Mouse (Mus musculus) cortical plate, adult 2 months (tissue): Measurements from ENCODE around the gene Kcnk18. TPM values are rescaled to one million over a fixed set of nuclear protein-coding genes. Genes with fewer than 3 reads are reported as not detected.
A peak's percentile ranks its signal among the peaks of the same experiment; 100 is the strongest.

Experiments used
- H3K27ac ChIP-seq: fragments of 200-500 bp; 2 replicates; pipeline ENCODE4 v1.5.1; 2012; ENCODE audit warnings: low read length, control low read depth, inconsistent platforms; ENCODE audit not compliant: insufficient read depth
- H3K4me1 ChIP-seq: fragments of 200-500 bp; 2 replicates; pipeline ENCODE4 v1.6.1; 2011; ENCODE audit warnings: low read length; ENCODE audit not compliant: control insufficient read depth, insufficient read depth
- H3K4me3 ChIP-seq: fragments of 200-500 bp; 2 replicates; pipeline ENCODE4 v1.5.1; 2011; ENCODE audit warnings: mild to moderate bottlenecking, low read length, control low read depth; ENCODE audit not compliant: insufficient read depth
- CTCF ChIP-seq: fragments of 200-500 bp; IDR thresholded peaks from 2 replicates; pipeline ENCODE4 v1.5.1; 2011; ENCODE audit warnings: mild to moderate bottlenecking, control low read depth, low read length; ENCODE audit not compliant: insufficient read depth; ENCODE audit errors: extremely low read depth
- POLR2A ChIP-seq: fragments of 200-500 bp; IDR thresholded peaks from 2 replicates; pipeline ENCODE4 v1.6.1; 2011; ENCODE audit warnings: mild to moderate bottlenecking, low read length, control low read depth; ENCODE audit not compliant: insufficient read depth; ENCODE audit errors: extremely low read depth
- polyA plus RNA-seq: library from polyadenylated mRNA; depleted of rRNA; stranded (reverse); fragments of >200 nt; gene quantifications from 2 replicates; pipeline ENCODE4 v1.2.3, GENCODE M21; 2012; rRNA removed

Kcnk18 gene
- not detected in 2 replicates for polyA plus RNA-seq

- Histone ChIP-seq H3K4me1 (no peaks in the 10 kb centered on the region), H3K4me3 (no peak within 1 kb of the TSS), H3K27ac (no peak within 1 kb of the TSS)
- TF ChIP-seq POLR2A (no peak), CTCF (no peak)
Measured at GRCm38 (mm10) chr19:59218991-59219390, at the start of gene Kcnk18. Kcnk18 (plus strand) TSS chr19:59219214.

GRCm38 (mm10) chr19:59169936-59170765 is 48.9 kb upstream of the Kcnk18 start, which contains the start of gene Vax1:
Vax1 (minus strand) TSS chr19:59170056.
- Histone ChIP-seq H3K4me3 (peak within 1 kb of the TSS; percentile 22; the same call in 1 of the 2 replicates), H3K27ac (no peak within 1 kb of the TSS), H3K4me1 (no peaks in the 10 kb centered on the region)
- TF ChIP-seq CTCF (no peak), POLR2A (no peak)

GRCm38 (mm10) chr19:59170766-59171095 is 48.3 kb upstream of the Kcnk18 start:
- Histone ChIP-seq H3K27ac (no peak overlapping the region), H3K4me1 (no peaks in the 10 kb centered on the region), H3K4me3 (no peak overlapping the region)
- no peak for TF ChIP-seq CTCF
- no peak for TF ChIP-seq POLR2A

- H3K4me1 ChIP-seq, result no peaks in the 10 kb centered on the region
- no peak overlapping the region for H3K4me3 ChIP-seq
- TF ChIP-seq POLR2A (no peak), CTCF (no peak)
- no peak overlapping the region for H3K27ac ChIP-seq
Measured at GRCm38 (mm10) chr19:59171151-59171870, 47.7 kb upstream of the Kcnk18 start.

GRCm38 (mm10) chr19:59171871-59172245 is 47.2 kb upstream of the Kcnk18 start:
- no peaks in the 10 kb centered on the region for H3K4me1 ChIP-seq
- H3K4me3 ChIP-seq, result no peak overlapping the region
- TF ChIP-seq POLR2A, result no peak
- no peak for TF ChIP-seq CTCF
- H3K27ac ChIP-seq, result no peak overlapping the region

GRCm38 (mm10) chr19:59172781-59173180 is 46.2 kb upstream of the Kcnk18 start:
- no peak for TF ChIP-seq CTCF
- Histone ChIP-seq H3K27ac (no peak overlapping the region), H3K4me1 (no peaks in the 10 kb centered on the region), H3K4me3 (no peak overlapping the region)

GRCm38 (mm10) chr19:59173341-59174015 is 45.5 kb upstream of the Kcnk18 start:
- Histone ChIP-seq H3K4me1 (no peaks in the 10 kb centered on the region), H3K27ac (no peak overlapping the region), H3K4me3 (no peak overlapping the region)
- TF ChIP-seq CTCF, result no peak
- TF ChIP-seq POLR2A, result no peak

GRCm38 (mm10) chr19:59184000-59184399 is 35.0 kb upstream of the Kcnk18 start:
- TF ChIP-seq CTCF (no peak), POLR2A (no peak)
- H3K4me3 ChIP-seq, result no peak overlapping the region
- no peaks in the 10 kb centered on the region for H3K4me1 ChIP-seq
- H3K27ac ChIP-seq, result no peak overlapping the region

- TF ChIP-seq CTCF (no peak), POLR2A (no peak)
- Histone ChIP-seq H3K27ac (no peak overlapping the region), H3K4me3 (no peak overlapping the region), H3K4me1 (no peaks in the 10 kb centered on the region)
Measured at GRCm38 (mm10) chr19:59188981-59189380, 30.0 kb upstream of the Kcnk18 start.

- TF ChIP-seq POLR2A (no peak), CTCF (no peak)
- no peak overlapping the region for H3K4me3 ChIP-seq
- H3K27ac ChIP-seq, result no peak overlapping the region
- H3K4me1 ChIP-seq, result no peaks in the 10 kb centered on the region
Measured at GRCm38 (mm10) chr19:59190431-59191122, 28.4 kb upstream of the Kcnk18 start.
